Mouse (Mus musculus) olfactory bulb, adult 2 months (tissue): Measurements from ENCODE around the gene Spon1.

ENCODE experiments used
- CTCF ChIP-seq: fragments of 200-500 bp; IDR thresholded peaks from 2 replicates; pipeline ENCODE4 v1.5.1; 2012; ENCODE audit warnings: low read depth, mild to moderate bottlenecking, low read length, moderate library complexity; ENCODE audit not compliant: insufficient read depth
- POLR2A ChIP-seq: fragments of 200-500 bp; IDR thresholded peaks from 2 replicates; pipeline ENCODE4 v1.6.1; 2012; ENCODE audit warnings: mild to moderate bottlenecking, low read depth, low read length, moderate library complexity; ENCODE audit not compliant: insufficient read depth

GRCm38 (mm10) chr7:113845191-113845590, 79.4 kb downstream of the Spon1 start:
- TF ChIP-seq CTCF: no peak
- TF ChIP-seq POLR2A: no peak
